Mouse (Mus musculus) heart, postnatal 14 days (tissue): ENCODE measurements at regions not wholly inside any gene's neighbourhood (a gene's known extent, or its start where the extent isn't known, plus 50 kb on each side); places are given as distances from the start of the nearest gene placed in this dataset.

Source experiments
- DNase-seq, 2 experiments: peaks; one replicate each; pipeline ENCODE4 v3.0.0; 2021 to 2022
- intact Hi-C: fragments of 180-260 bp; cut with DNase I; formaldehyde crosslinking; loops from one replicate; pipeline ENCODE4 v1.15.1; 2025

DNA sequence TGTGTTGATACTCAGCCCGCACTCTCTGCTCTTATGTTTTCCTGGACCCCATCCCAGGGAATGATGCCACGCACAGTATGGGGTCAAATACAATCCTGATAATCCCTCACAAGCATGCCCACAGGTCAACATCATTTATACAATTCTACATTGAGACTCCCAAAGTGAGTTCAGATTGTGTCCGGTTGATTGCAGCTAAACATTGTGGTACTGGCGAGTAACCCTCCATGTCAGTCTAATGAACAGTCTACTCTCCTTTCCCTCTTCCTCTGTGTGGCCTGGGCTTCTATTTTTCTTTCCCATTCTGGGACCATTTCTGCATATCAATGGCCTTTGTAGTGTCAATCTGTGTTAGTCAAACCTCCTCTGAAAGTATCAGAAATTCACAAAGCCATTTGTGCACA, 112.6 kb upstream of the Gria1 start:
- intact Hi-C loops = no loop called here
- DNase-seq = no peak

GRCm38 (mm10) chr11:56901201-56901600, 110.0 kb upstream of the Gria1 start:
- no peak for DNase-seq
- intact Hi-C loops = no loop called here

- intact Hi-C loops = no loop called here
These were observed 85.8 kb upstream of the Gria1 start for GRCm38 (mm10) chr11:56925368-56925896.

DNA sequence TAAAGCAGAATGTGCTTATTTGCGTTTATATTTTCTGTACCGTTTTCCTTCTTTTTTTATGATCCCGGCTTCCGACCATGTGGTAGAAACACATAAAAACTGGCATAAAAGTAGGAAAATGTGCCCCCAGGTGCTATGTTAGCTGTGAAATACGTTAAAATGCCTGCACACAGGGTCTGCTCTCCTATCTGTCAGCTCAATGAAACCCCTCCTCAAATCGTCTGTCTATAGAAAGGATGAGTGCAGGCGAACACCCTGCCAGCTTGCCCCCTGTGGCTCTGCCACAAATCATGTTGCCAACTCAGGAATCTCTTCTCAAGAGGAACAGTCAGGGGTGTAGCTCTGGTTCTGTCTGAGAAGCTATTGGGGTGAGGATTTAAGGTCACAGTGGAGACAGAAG, 78.4 kb upstream of the Gria1 start:
- intact Hi-C loops = no loop called here
- DNase-seq = no peak

More at GRCm38 (mm10) chr11:56925368-56925896, 85.8 kb upstream of the Gria1 start:
- DNase-seq = no peak

DNA sequence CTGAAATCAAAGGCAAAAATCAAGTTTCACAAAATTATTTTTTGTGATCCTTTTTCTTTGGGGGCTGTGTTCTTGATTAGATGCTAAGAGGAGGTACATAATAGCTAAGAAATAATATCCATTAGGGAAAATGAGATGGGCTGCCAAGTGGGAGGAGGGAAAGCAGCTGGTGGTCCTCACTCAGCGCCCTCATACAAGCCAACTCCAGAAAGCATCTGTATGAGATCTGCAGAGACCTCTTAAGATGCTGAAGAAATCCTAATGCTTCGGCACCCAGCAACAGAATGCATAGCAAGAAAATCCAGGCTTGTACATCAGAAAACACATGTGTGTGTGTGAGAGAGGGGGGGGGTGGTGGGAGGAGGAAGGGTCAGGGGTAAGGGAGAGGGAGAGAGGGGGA, 58.8 kb upstream of the Gria1 start:
- DNase-seq = peak; percentile 27 to 39
- intact Hi-C loops = no loop called here

DNA sequence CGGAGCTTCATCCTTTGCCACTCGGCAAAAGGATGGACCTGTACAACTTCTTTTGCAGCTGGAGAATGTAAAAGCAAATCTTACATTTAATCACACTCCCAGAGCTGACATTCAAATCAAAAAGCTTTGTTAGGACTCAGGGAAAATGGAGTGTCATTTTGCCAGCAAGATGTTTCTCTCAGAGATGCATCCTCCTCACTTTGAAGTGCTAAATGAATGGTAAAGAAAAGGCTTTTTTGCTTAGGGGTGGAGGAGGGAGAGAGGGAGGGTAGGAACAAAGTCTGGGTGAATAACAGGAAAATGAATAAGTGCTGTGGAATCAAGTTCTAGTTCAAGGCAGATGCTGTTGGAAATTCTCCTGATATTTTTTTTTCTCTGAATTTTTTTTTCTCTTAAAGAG, 53.4 kb upstream of the Gria1 start:
- DNase-seq = no peak
- intact Hi-C loops = no loop called here
